Mouse (Mus musculus) myocyte (in vitro differentiated cells): Measurements from ENCODE around the gene Zup1. TPM values are rescaled to one million over a fixed set of nuclear protein-coding genes. Genes with fewer than 3 reads are reported as not detected.

Experiments
- H3K27me3 ChIP-seq: one replicate; pipeline ENCODE4 v1.6.1; 2011; ENCODE audit not compliant: control insufficient read depth, insufficient read depth, insufficient read length
- H3K36me3 ChIP-seq: one replicate; pipeline ENCODE4 v1.6.1; 2011; ENCODE audit not compliant: control insufficient read depth, insufficient read depth
- H3K4me2 ChIP-seq: one replicate; pipeline ENCODE4 v1.6.1; 2011; ENCODE audit warnings: low read depth, control low read depth
- H3K4me3 ChIP-seq: one replicate; pipeline ENCODE4 v1.5.1; 2011; ENCODE audit warnings: mild to moderate bottlenecking, control low read depth, moderate library complexity
- H3K79me2 ChIP-seq: one replicate; pipeline ENCODE4 v1.6.1; 2011; ENCODE audit not compliant: control insufficient read depth, insufficient read depth
- H3ac ChIP-seq: one replicate; pipeline ENCODE4 v1.6.1; 2011; ENCODE audit not compliant: control insufficient read depth, insufficient read length
- CEBPB ChIP-seq: IDR thresholded peaks from 2 replicates; pipeline ENCODE4 v1.6.1; 2011; ENCODE audit warnings: mild to moderate bottlenecking, moderate library complexity; ENCODE audit not compliant: poor library complexity, insufficient read depth, severe bottlenecking
- E2F4 ChIP-seq: IDR thresholded peaks from one replicate; pipeline ENCODE4 v1.6.1; 2011; ENCODE audit warnings: mild to moderate bottlenecking, control low read depth, moderate library complexity; ENCODE audit not compliant: insufficient read depth
- MAX ChIP-seq: IDR thresholded peaks from one replicate; pipeline ENCODE4 v1.6.1; 2011; ENCODE audit warnings: low read depth, mild to moderate bottlenecking, control low read depth
- MYOD1 ChIP-seq, 3 experiments: IDR thresholded peaks; one replicate each; pipeline ENCODE4 v1.6.1; 2011; ENCODE audit warnings: control low read depth in 2 of 3, low read depth in 2 of 3, mild to moderate bottlenecking in 2 of 3, moderate library complexity in 1 of 3; ENCODE audit not compliant: insufficient read length in 2 of 3, control insufficient read depth in 1 of 3
- MYOG ChIP-seq, 3 experiments: IDR thresholded peaks; one replicate each; pipeline ENCODE4 v1.6.1; 2011; ENCODE audit warnings: control low read depth in 2 of 3, low read depth in 2 of 3, mild to moderate bottlenecking in 2 of 3; ENCODE audit not compliant: insufficient read length in 2 of 3, control insufficient read depth in 1 of 3, insufficient read depth in 1 of 3
- POLR2A ChIP-seq: IDR thresholded peaks from one replicate; pipeline ENCODE4 v1.6.1; 2011; ENCODE audit warnings: low read depth, mild to moderate bottlenecking, control low read depth, moderate library complexity; ENCODE audit not compliant: insufficient read length
- POLR2AphosphoS2 ChIP-seq: IDR thresholded peaks from one replicate; pipeline ENCODE4 v1.6.1; 2011; ENCODE audit warnings: low read depth, control low read depth; ENCODE audit not compliant: insufficient read length
- REST ChIP-seq: IDR thresholded peaks from one replicate; pipeline ENCODE4 v1.6.1; 2011; ENCODE audit warnings: mild to moderate bottlenecking, control low read depth, moderate library complexity; ENCODE audit not compliant: insufficient read depth, insufficient read length
- SRF ChIP-seq: IDR thresholded peaks from one replicate; pipeline ENCODE4 v1.6.1; 2011; ENCODE audit warnings: low read depth; ENCODE audit not compliant: control insufficient read depth, insufficient read length
- TCF12 ChIP-seq: IDR thresholded peaks from one replicate; pipeline ENCODE4 v1.6.1; 2011; ENCODE audit warnings: mild to moderate bottlenecking, control low read depth; ENCODE audit not compliant: poor library complexity, insufficient read depth, severe bottlenecking
- TCF3 ChIP-seq: IDR thresholded peaks from one replicate; pipeline ENCODE4 v1.6.1; 2011; ENCODE audit warnings: low read depth, control low read depth; ENCODE audit not compliant: insufficient read length
- USF1 ChIP-seq: IDR thresholded peaks from one replicate; pipeline ENCODE4 v1.6.1; 2011; ENCODE audit warnings: low read depth, mild to moderate bottlenecking, control low read depth, moderate library complexity
- polyA plus RNA-seq: library from polyadenylated mRNA; unstranded; fragments of >200 nt; fragmentation: generic; extraction: Trizol; gene quantifications from one replicate; pipeline ENCODE4 v1.2.1, GENCODE M21; 2012; ENCODE audit warnings: missing spikeins

Zup1 gene
- polyA plus RNA-seq, 1 experiment: 2.2 TPM

- H3K27me3 ChIP-seq: no peaks in the 10 kb centered on the region
- peak overlapping the region; percentile 41 for H3K4me3 ChIP-seq
- H3K4me2 ChIP-seq: peak overlapping the region; percentile 72
- no peak overlapping the region for H3ac ChIP-seq
- TF ChIP-seq REST (no peak), E2F4 (no peak), POLR2A (no peak), POLR2AphosphoS2 (no peak), TCF3 (no peak), MYOG (IDR thresholded peaks at IDR 0.05; ENCODE audit: control insufficient read depth in 1 of 3, insufficient read depth in 1 of 3, insufficient read length in 2 of 3, low read depth in 2 of 3) (no peak), CEBPB (no peak), USF1 (no peak), SRF (no peak), MAX (no peak), TCF12 (no peak), MYOD1 (IDR thresholded peaks at IDR 0.05; ENCODE audit: control insufficient read depth in 1 of 3, insufficient read length in 2 of 3, low read depth in 2 of 3) (no peak)
- H3K79me2 ChIP-seq: peaks cover 15% of the 10 kb centered on the region
- peaks cover 7% of the 10 kb centered on the region for H3K36me3 ChIP-seq
These were observed 1.4 kb upstream of the Zup1 start for GRCm38 (mm10) chr10:33952509-33952908.

- Histone ChIP-seq H3K79me2 (peaks cover 44% of the 10 kb centered on the region), H3K4me3 (no peak overlapping the region), H3K4me2 (no peak overlapping the region), H3K27me3 (no peaks in the 10 kb centered on the region), H3K36me3 (peaks cover 27% of the 10 kb centered on the region), H3ac (no peak overlapping the region)
- TF ChIP-seq USF1 (no peak), TCF3 (no peak), MYOD1 (IDR thresholded peaks at IDR 0.05; ENCODE audit: control insufficient read depth in 1 of 3, insufficient read length in 2 of 3, low read depth in 2 of 3) (no peak), MYOG (IDR thresholded peaks at IDR 0.05; ENCODE audit: control insufficient read depth in 1 of 3, insufficient read depth in 1 of 3, insufficient read length in 2 of 3, low read depth in 2 of 3) (no peak), TCF12 (no peak), MAX (no peak), SRF (no peak), CEBPB (no peak), REST (no peak), POLR2AphosphoS2 (no peak), E2F4 (no peak), POLR2A (no peak)
These were observed 4.7 kb downstream of the Zup1 start for GRCm38 (mm10) chr10:33946336-33946735.

- TF ChIP-seq REST (no peak), USF1 (no peak), MYOD1 (IDR thresholded peaks at IDR 0.05; ENCODE audit: control insufficient read depth in 1 of 3, insufficient read length in 2 of 3, low read depth in 2 of 3) (no peak), SRF (no peak), POLR2AphosphoS2 (no peak), POLR2A (no peak), MAX (no peak), CEBPB (no peak), MYOG (IDR thresholded peaks at IDR 0.05; ENCODE audit: control insufficient read depth in 1 of 3, insufficient read depth in 1 of 3, insufficient read length in 2 of 3, low read depth in 2 of 3) (no peak)
- Histone ChIP-seq H3K79me2 (peaks cover 39% of the 10 kb centered on the region), H3ac (no peak overlapping the region), H3K4me2 (no peak overlapping the region), H3K4me3 (no peak overlapping the region), H3K27me3 (no peaks in the 10 kb centered on the region), H3K36me3 (peaks cover 36% of the 10 kb centered on the region)
These were observed 5.7 kb downstream of the Zup1 start for GRCm38 (mm10) chr10:33945390-33945789.

- TF ChIP-seq TCF12: no peak
- TF ChIP-seq CEBPB: no peak
- TF ChIP-seq E2F4: no peak
- TF ChIP-seq MAX: no peak
- TF ChIP-seq USF1: no peak
- no peak for TF ChIP-seq SRF
- TF ChIP-seq REST: no peak
- no peak for TF ChIP-seq POLR2A
- no peak for TF ChIP-seq MYOD1 (IDR thresholded peaks at IDR 0.05; ENCODE audit: control insufficient read depth in 1 of 3, insufficient read length in 2 of 3, low read depth in 2 of 3)
- no peak for TF ChIP-seq POLR2AphosphoS2
- TF ChIP-seq TCF3: no peak
- no peak for TF ChIP-seq MYOG (IDR thresholded peaks at IDR 0.05; ENCODE audit: control insufficient read depth in 1 of 3, insufficient read depth in 1 of 3, insufficient read length in 2 of 3, low read depth in 2 of 3)
- H3K4me3 ChIP-seq: no peak overlapping the region
- peaks cover 17% of the 10 kb centered on the region for H3K79me2 ChIP-seq
- no peaks in the 10 kb centered on the region for H3K27me3 ChIP-seq
- peaks cover 57% of the 10 kb centered on the region for H3K36me3 ChIP-seq
- no peak overlapping the region for H3K4me2 ChIP-seq
- H3ac ChIP-seq: no peak overlapping the region
These were observed 10.4 kb downstream of the Zup1 start for GRCm38 (mm10) chr10:33940702-33941101.

- Histone ChIP-seq H3K4me3 (peak overlapping the region; percentile 11), H3K4me2 (peak overlapping the region; percentile 66), H3K36me3 (no peaks in the 10 kb centered on the region), H3K27me3 (no peaks in the 10 kb centered on the region), H3ac (no peak overlapping the region), H3K79me2 (no peaks in the 10 kb centered on the region)
- TF ChIP-seq MAX (no peak), TCF3 (no peak), E2F4 (no peak), CEBPB (no peak), USF1 (no peak), MYOD1 (IDR thresholded peaks at IDR 0.05; ENCODE audit: control insufficient read depth in 1 of 3, insufficient read length in 2 of 3, low read depth in 2 of 3) (no peak), REST (no peak), POLR2AphosphoS2 (no peak), SRF (no peak), MYOG (IDR thresholded peaks at IDR 0.05; ENCODE audit: control insufficient read depth in 1 of 3, insufficient read depth in 1 of 3, insufficient read length in 2 of 3, low read depth in 2 of 3) (no peak), POLR2A (no peak), TCF12 (no peak)
These were observed 45.6 kb downstream of the Zup1 start for GRCm38 (mm10) chr10:33905489-33905888.
